Mouse (Mus musculus) heart, postnatal 0 days (tissue): ENCODE data around the gene Tedc2. TPM values are rescaled to one million over a fixed set of nuclear protein-coding genes. Genes with fewer than 3 reads are reported as not detected.

Source experiments
- ATAC-seq: fragments of 200-750 bp; cut with Nextera tagmentation; 2 replicates; pipeline ENCODE4 v1.8.0; 2017; ENCODE audit warnings: low read depth, moderate number of reproducible peaks, moderate library complexity; ENCODE audit not compliant: insufficient read depth
- DNase-seq: peaks from one replicate; pipeline ENCODE4 v3.0.0-alpha.2; 2016; ENCODE audit warnings: low spot score
- H3K27ac ChIP-seq: fragments of 300-500 bp; sonication (generic); 2 replicates; pipeline ENCODE4 v1.5.1; 2014; ENCODE audit warnings: low read depth, mild to moderate bottlenecking
- H3K27me3 ChIP-seq: fragments of 300-500 bp; sonication (generic); 2 replicates; pipeline ENCODE4 v1.6.1; 2014; ENCODE audit warnings: low read length, mixed read lengths; ENCODE audit not compliant: control insufficient read depth, insufficient read depth
- H3K36me3 ChIP-seq: fragments of 300-500 bp; sonication (generic); replicated peaks from 2 replicates; pipeline ENCODE4 v1.6.1; 2014; ENCODE audit warnings: low read length, mixed read lengths; ENCODE audit not compliant: control insufficient read depth, insufficient read depth
- H3K4me1 ChIP-seq: fragments of 300-500 bp; sonication (generic); 2 replicates; pipeline ENCODE4 v1.6.1; 2014; ENCODE audit warnings: antibody characterized with exemption; ENCODE audit not compliant: control insufficient read depth, insufficient read depth
- H3K4me2 ChIP-seq: fragments of 300-500 bp; sonication (generic); 2 replicates; pipeline ENCODE4 v1.6.1; 2014; ENCODE audit warnings: low read depth, mild to moderate bottlenecking, low read length, moderate library complexity
- H3K4me3 ChIP-seq: fragments of 300-500 bp; sonication (generic); 2 replicates; pipeline ENCODE4 v1.5.1; 2014; ENCODE audit warnings: low read depth, low read length
- H3K9ac ChIP-seq: fragments of 300-500 bp; sonication (generic); replicated peaks from 2 replicates; pipeline ENCODE4 v1.6.1; 2014; ENCODE audit warnings: low read depth, low read length, mixed read lengths
- H3K9me3 ChIP-seq: fragments of 300-500 bp; sonication (generic); replicated peaks from 2 replicates; pipeline ENCODE4 v1.6.1; 2016; ENCODE audit warnings: low read length; ENCODE audit not compliant: control insufficient read depth
- CTCF ChIP-seq: IDR thresholded peaks from 2 replicates; pipeline ENCODE4 v1.5.1; 2016; ENCODE audit warnings: antibody characterized with exemption, control low read depth, low read depth
- EP300 ChIP-seq: IDR thresholded peaks from 2 replicates; pipeline ENCODE4 v1.6.1; 2016; ENCODE audit warnings: antibody characterized with exemption, low read depth
- WGBS: fragments of 180-500 bp; shearing (Covaris S2); extraction: QIAGEN DNeasy Blood & Tissue Kit; methylation state at CpG from one replicate; pipeline ENCODE4 v1.1.7; 2014; 5-methylcytosine and 5-hydroxymethylcytosine counted together
- polyA plus RNA-seq: library from polyadenylated mRNA; unstranded; fragments of >200 nt; fragmentation: Nextera tagmentation; extraction: Ambion mirVana; gene quantifications from 2 replicates; pipeline ENCODE4 v1.2.1, GENCODE M21; 2015
- total RNA-seq: library from RNA; depleted of rRNA; stranded (reverse); fragments of >200 nt; gene quantifications from 2 replicates; pipeline ENCODE4 v1.2.3, GENCODE M21; 2014; ENCODE audit warnings: low replicate concordance; rRNA removed

Gene Tedc2
- total RNA-seq = 12.7 and 13.6 TPM in 2 replicates
- polyA plus RNA-seq = 3.1 and 4.2 TPM in 2 replicates

- Histone ChIP-seq H3K9me3 (no peaks in the 10 kb centered on the region), H3K4me1 (peaks cover 13% of the 10 kb centered on the region), H3K27ac (peak within 1 kb of the TSS; percentile 43; the same call in 1 of the 2 replicates), H3K36me3 (peaks cover 41% of the 10 kb centered on the region), H3K4me3 (peak within 1 kb of the TSS; percentile 73), H3K9ac (peak within 1 kb of the TSS; percentile 71), H3K4me2 (peak within 1 kb of the TSS; percentile 77), H3K27me3 (no peaks in the 10 kb centered on the region)
- peak; percentile 94 for ATAC-seq
- no peak for TF ChIP-seq EP300
- TF ChIP-seq CTCF = peak; percentile 12; the same call in 1 of the 2 replicates
- 2% methylated on average over 41 of the region's 41 CpGs for WGBS
- peak; percentile 93 for DNase-seq
Measured at GRCm38 (mm10) chr17:24220435-24221411, at the start of gene Tedc2. TSS of gene Tedc2 (minus strand) at chr17:24220851.

GRCm38 (mm10) chr17:24267133-24267532, 46.5 kb upstream of the Tedc2 start:
- Histone ChIP-seq H3K9me3 (peaks cover 3% of the 10 kb centered on the region; the same call in 1 of the 2 replicates), H3K4me1 (no peaks in the 10 kb centered on the region), H3K27ac (no peak overlapping the region), H3K27me3 (no peaks in the 10 kb centered on the region), H3K4me2 (no peak overlapping the region), H3K4me3 (no peak overlapping the region), H3K36me3 (no peaks in the 10 kb centered on the region), H3K9ac (no peak overlapping the region)
- no peak for DNase-seq
- no peak for TF ChIP-seq EP300
- no peak for TF ChIP-seq CTCF
- WGBS = 70% methylated on average over 1 of the region's 1 CpGs
- ATAC-seq = no peak

GRCm38 (mm10) chr17:24264766-24265165, 44.1 kb upstream of the Tedc2 start:
- no peak overlapping the region for H3K9ac ChIP-seq

GRCm38 (mm10) chr17:24260516-24260915, 39.9 kb upstream of the Tedc2 start:
- no peaks in the 10 kb centered on the region for H3K4me1 ChIP-seq
- TF ChIP-seq EP300 (no peak), CTCF (no peak)
- WGBS = 57% methylated on average over 4 of the region's 4 CpGs

More at GRCm38 (mm10) chr17:24264766-24265165, 44.1 kb upstream of the Tedc2 start:
- H3K36me3 ChIP-seq = no peaks in the 10 kb centered on the region
- H3K4me3 ChIP-seq = no peak overlapping the region
- 63% methylated on average over 2 of the region's 2 CpGs for WGBS
- no peak overlapping the region for H3K4me2 ChIP-seq
- no peak for DNase-seq
- H3K27ac ChIP-seq = no peak overlapping the region
- H3K9me3 ChIP-seq = no peaks in the 10 kb centered on the region
- no peaks in the 10 kb centered on the region for H3K4me1 ChIP-seq
- no peaks in the 10 kb centered on the region for H3K27me3 ChIP-seq
- TF ChIP-seq CTCF (no peak), EP300 (no peak)
- no peak for ATAC-seq

GRCm38 (mm10) chr17:24259702-24260101, 39.1 kb upstream of the Tedc2 start:
- Histone ChIP-seq H3K27ac (no peak overlapping the region), H3K4me1 (no peaks in the 10 kb centered on the region), H3K27me3 (no peaks in the 10 kb centered on the region), H3K36me3 (no peaks in the 10 kb centered on the region), H3K4me3 (no peak overlapping the region), H3K4me2 (no peak overlapping the region), H3K9ac (no peak overlapping the region), H3K9me3 (no peaks in the 10 kb centered on the region)
- no peak for ATAC-seq
- TF ChIP-seq EP300 (no peak), CTCF (no peak)
- WGBS = 57% methylated on average over 5 of the region's 5 CpGs
- no peak for DNase-seq

More at GRCm38 (mm10) chr17:24260516-24260915, 39.9 kb upstream of the Tedc2 start:
- ATAC-seq (no peak), DNase-seq (no peak)
- Histone ChIP-seq H3K4me2 (no peak overlapping the region), H3K27ac (no peak overlapping the region), H3K9ac (no peak overlapping the region), H3K9me3 (no peaks in the 10 kb centered on the region), H3K27me3 (no peaks in the 10 kb centered on the region), H3K4me3 (no peak overlapping the region), H3K36me3 (no peaks in the 10 kb centered on the region)
